Mouse (Mus musculus) MEL (cell line): ENCODE results near the gene Acmsd. TPM values are rescaled to one million over a fixed set of nuclear protein-coding genes. Genes with fewer than 3 reads are reported as not detected.

Experiments
- DNase-seq: peaks from one replicate; pipeline ENCODE4 v3.0.0; 2011; ENCODE audit warnings: low read depth, low spot score
- H3K27ac ChIP-seq: 2 replicates; pipeline ENCODE4 v1.5.1; 2012; ENCODE audit warnings: low read depth, mild to moderate bottlenecking, control low read depth, low read length, moderate library complexity; ENCODE audit not compliant: control insufficient read depth
- H3K27me3 ChIP-seq, 2 experiments: fragments of 150-350 bp in 1 of 2; sonication (generic) in 1 of 2; 2 replicates each; pipeline ENCODE4 v1.6.1; 2012; ENCODE audit warnings: low read length in 2 of 2, mild to moderate bottlenecking in 2 of 2, improper control_type of control experiment in 1 of 2, moderate library complexity in 1 of 2; ENCODE audit not compliant: insufficient read depth in 2 of 2, control insufficient read depth in 1 of 2
- H3K36me3 ChIP-seq, 2 experiments: 2 replicates each; pipeline ENCODE4 v1.6.1; 2012 to 2014; ENCODE audit warnings: low read length in 2 of 2, improper control_type of control experiment in 1 of 2, inconsistent platforms in 1 of 2, mild to moderate bottlenecking in 1 of 2; ENCODE audit not compliant: insufficient read depth in 2 of 2, control insufficient read depth in 1 of 2
- H3K4me1 ChIP-seq, 2 experiments: fragments of 150-350 bp in 1 of 2; sonication (generic) in 1 of 2; 2 replicates each; pipeline ENCODE4 v1.6.1; 2012; ENCODE audit warnings: low read length in 2 of 2, improper control_type of control experiment in 1 of 2, mild to moderate bottlenecking in 1 of 2; ENCODE audit not compliant: insufficient read depth in 2 of 2, control insufficient read depth in 1 of 2
- H3K4me3 ChIP-seq, 2 experiments: fragments of 150-350 bp in 1 of 2; sonication (generic) in 1 of 2; 2 replicates each; pipeline ENCODE4 v1.5.1; 2012; ENCODE audit warnings: low read depth in 2 of 2, low read length in 2 of 2, mild to moderate bottlenecking in 2 of 2, moderate library complexity in 2 of 2, control low read depth in 1 of 2, improper control_type of control experiment in 1 of 2; ENCODE audit not compliant: control insufficient read depth in 1 of 2, insufficient read depth in 1 of 2
- H3K79me2 ChIP-seq: 2 replicates; pipeline ENCODE4 v1.6.1; 2012; ENCODE audit warnings: mild to moderate bottlenecking, low read length, moderate library complexity; ENCODE audit not compliant: control insufficient read depth, poor library complexity, insufficient read depth
- H3K9ac ChIP-seq: 2 replicates; pipeline ENCODE4 v1.6.1; 2012; ENCODE audit warnings: low read depth, mild to moderate bottlenecking, control low read depth, low read length, moderate library complexity; ENCODE audit not compliant: control insufficient read depth, poor library complexity, severe bottlenecking
- H3K9me3 ChIP-seq: fragments of 150-350 bp; sonication (generic); replicated peaks from 2 replicates; pipeline ENCODE4 v1.6.1; 2012; ENCODE audit warnings: mild to moderate bottlenecking, low read length, improper control_type of control experiment, moderate library complexity; ENCODE audit not compliant: insufficient read depth
- CHD1 ChIP-seq: IDR thresholded peaks from 2 replicates; pipeline ENCODE4 v1.6.1; 2012; ENCODE audit warnings: low read depth, mild to moderate bottlenecking, inconsistent platforms, low read length, improper control_type of control experiment
- CTCF ChIP-seq, 3 experiments: IDR thresholded peaks in 2 of 3; conservative IDR thresholded peaks in 1 of 3; 2 replicates each; pipeline ENCODE4 v1.5.1; 2011 to 2012; ENCODE audit warnings: low read length in 3 of 3, low read depth in 2 of 3, mild to moderate bottlenecking in 2 of 3, improper control_type of control experiment in 1 of 3, inconsistent platforms in 1 of 3, mixed read lengths in 1 of 3, moderate library complexity in 1 of 3; ENCODE audit not compliant: control insufficient read depth in 1 of 3, insufficient read depth in 1 of 3, poor library complexity in 1 of 3, severe bottlenecking in 1 of 3
- E2F4 ChIP-seq: IDR thresholded peaks from 2 replicates; pipeline ENCODE4 v1.6.1; 2011; ENCODE audit warnings: low read depth, low read length, improper control_type of control experiment, borderline replicate concordance
- ELF1 ChIP-seq: IDR thresholded peaks from 2 replicates; pipeline ENCODE4 v1.6.1; 2014; ENCODE audit warnings: low read depth, mild to moderate bottlenecking, inconsistent platforms, low read length, improper control_type of control experiment, moderate library complexity
- EP300 ChIP-seq, 2 experiments: IDR thresholded peaks; 2 replicates each; pipeline ENCODE4 v1.6.1; 2011; ENCODE audit warnings: improper control_type of control experiment in 2 of 2, low read length in 2 of 2, low read depth in 1 of 2, mild to moderate bottlenecking in 1 of 2
- GABPA ChIP-seq: IDR thresholded peaks from 2 replicates; pipeline ENCODE4 v1.6.1; 2012; ENCODE audit warnings: low read depth, mild to moderate bottlenecking, inconsistent platforms, low read length, improper control_type of control experiment, moderate library complexity
- JUND ChIP-seq: IDR thresholded peaks from 2 replicates; pipeline ENCODE4 v1.6.1; 2011; ENCODE audit warnings: low read depth, mild to moderate bottlenecking, improper control_type of control experiment, low read length
- KAT2A ChIP-seq: conservative IDR thresholded peaks from 2 replicates; pipeline ENCODE4 v1.6.1; 2012; ENCODE audit warnings: low read depth, low read length, improper control_type of control experiment, inconsistent platforms
- MAZ ChIP-seq: IDR thresholded peaks from 2 replicates; pipeline ENCODE4 v1.6.1; 2012; ENCODE audit warnings: low read depth, mild to moderate bottlenecking, inconsistent platforms, low read length, improper control_type of control experiment
- MEF2A ChIP-seq: IDR thresholded peaks from 2 replicates; pipeline ENCODE4 v1.6.1; 2014; ENCODE audit warnings: low read depth, mild to moderate bottlenecking, inconsistent platforms, low read length, improper control_type of control experiment; ENCODE audit not compliant: poor library complexity, insufficient replicate concordance, severe bottlenecking; ENCODE audit errors: extremely low read depth
- MXI1 ChIP-seq: IDR thresholded peaks from 2 replicates; pipeline ENCODE4 v1.6.1; 2011; ENCODE audit warnings: mild to moderate bottlenecking, low read depth, low read length, improper control_type of control experiment
- MYB ChIP-seq: IDR thresholded peaks from 2 replicates; pipeline ENCODE4 v1.6.1; 2011; ENCODE audit warnings: mild to moderate bottlenecking, low read depth, low read length, improper control_type of control experiment
- MYC ChIP-seq: IDR thresholded peaks from 2 replicates; pipeline ENCODE4 v1.6.1; 2011; ENCODE audit warnings: low read depth, mild to moderate bottlenecking, low read length, improper control_type of control experiment, moderate library complexity
- NELFE ChIP-seq: IDR thresholded peaks from 2 replicates; pipeline ENCODE4 v1.6.1; 2011; ENCODE audit warnings: low read depth, low read length, improper control_type of control experiment
- POLR2A ChIP-seq, 2 experiments: IDR thresholded peaks; 2 replicates each; pipeline ENCODE4 v1.6.1; 2011 to 2012; ENCODE audit warnings: low read length in 2 of 2, mild to moderate bottlenecking in 2 of 2, control low read depth in 1 of 2, improper control_type of control experiment in 1 of 2, low read depth in 1 of 2, moderate library complexity in 1 of 2; ENCODE audit not compliant: control insufficient read depth in 1 of 2, insufficient read depth in 1 of 2, poor library complexity in 1 of 2
- SMC3 ChIP-seq: IDR thresholded peaks from 2 replicates; pipeline ENCODE4 v1.6.1; 2011; ENCODE audit warnings: low read depth, low read length, improper control_type of control experiment
- TAL1 ChIP-seq: IDR thresholded peaks from 2 replicates; pipeline ENCODE4 v1.6.1; 2012; ENCODE audit warnings: mild to moderate bottlenecking, inconsistent platforms, low read length, moderate library complexity, mixed read lengths
- TBP ChIP-seq: IDR thresholded peaks from 2 replicates; pipeline ENCODE4 v1.8.0; 2011; ENCODE audit warnings: low read depth, low read length, improper control_type of control experiment
- USF1 ChIP-seq: IDR thresholded peaks from 2 replicates; pipeline ENCODE4 v1.6.1; 2014; ENCODE audit warnings: low read depth, mild to moderate bottlenecking, inconsistent platforms, low read length, improper control_type of control experiment, moderate library complexity
- ZMIZ1 ChIP-seq: IDR thresholded peaks from 2 replicates; pipeline ENCODE4 v1.6.1; 2012; ENCODE audit warnings: low read depth, mild to moderate bottlenecking, inconsistent platforms, low read length, improper control_type of control experiment, moderate library complexity
- polyA plus RNA-seq, 2 experiments: library from polyadenylated mRNA; stranded (reverse) in 1 of 2; unstranded in 1 of 2; fragments of >175 nt in 1 of 2; fragments of >200 nt in 1 of 2; gene quantifications; 2 replicates each; pipeline versions ENCODE4 v1.2.1 to v1.2.4; 2012; ENCODE audit warnings: low replicate concordance in 2 of 2, low read depth in 1 of 2; ENCODE audit not compliant: insufficient read length in 2 of 2, insufficient read depth in 1 of 2, missing spikeins in 1 of 2
- total RNA-seq: library from RNA; depleted of rRNA; stranded (reverse); fragments of 300-350 nt; gene quantifications from 2 replicates; pipeline ENCODE4 v1.2.3, GENCODE M21; 2012

Gene Acmsd
- total and polyA plus RNA-seq, 3 experiments = 4.3 to 4.4 TPM; not detected in 1

GRCm38 (mm10) chr1:127731086-127731485 lies 1.9 kb downstream of the Acmsd start:
- no peak for TF ChIP-seq NELFE
- TF ChIP-seq KAT2A = no peak
- TF ChIP-seq TBP = no peak
- TF ChIP-seq ZMIZ1 = no peak
- no peak for TF ChIP-seq CTCF (IDR thresholded peaks at IDR 0.05 in 2 of 3, conservative IDR thresholded peaks at IDR 0.05 in 1 of 3; ENCODE audit: control insufficient read depth in 1 of 3, insufficient read depth in 1 of 3, low read depth in 2 of 3, low read length in 3 of 3, poor library complexity in 1 of 3, severe bottlenecking in 1 of 3)
- TF ChIP-seq ELF1 = no peak
- no peak for TF ChIP-seq E2F4
- TF ChIP-seq GABPA = no peak
- no peak for TF ChIP-seq MAZ
- TF ChIP-seq SMC3 = no peak
- TF ChIP-seq USF1 = no peak
- TF ChIP-seq MYB = no peak
- TF ChIP-seq MYC = no peak
- TF ChIP-seq JUND = no peak
- TF ChIP-seq POLR2A (IDR thresholded peaks at IDR 0.05; ENCODE audit: control insufficient read depth in 1 of 2, insufficient read depth in 1 of 2, low read depth in 1 of 2, low read length in 2 of 2, poor library complexity in 1 of 2) = no peak
- no peak for TF ChIP-seq CHD1
- no peak for TF ChIP-seq MEF2A
- H3K4me3 ChIP-seq = no peak overlapping the region
- H3K27ac ChIP-seq = no peak overlapping the region
- H3K9me3 ChIP-seq = no peaks in the 10 kb centered on the region
- H3K27me3 ChIP-seq = no peaks in the 10 kb centered on the region
- H3K79me2 ChIP-seq = no peaks in the 10 kb centered on the region
- DNase-seq = no peak
- no peak overlapping the region for H3K9ac ChIP-seq
- no peaks in the 10 kb centered on the region for H3K4me1 ChIP-seq
- no peaks in the 10 kb centered on the region for H3K36me3 ChIP-seq

- Histone ChIP-seq H3K4me1 (no peaks in the 10 kb centered on the region), H3K27ac (no peak overlapping the region), H3K27me3 (no peaks in the 10 kb centered on the region), H3K36me3 (no peaks in the 10 kb centered on the region), H3K4me3 (no peak overlapping the region), H3K9ac (no peak overlapping the region), H3K79me2 (no peaks in the 10 kb centered on the region), H3K9me3 (no peaks in the 10 kb centered on the region)
- no peak for TF ChIP-seq MXI1
- no peak for TF ChIP-seq EP300 (IDR thresholded peaks at IDR 0.05; ENCODE audit: low read depth in 1 of 2, low read length in 2 of 2)
- no peak for TF ChIP-seq KAT2A
- no peak for TF ChIP-seq TBP
- TF ChIP-seq CHD1 = no peak
- no peak for TF ChIP-seq TAL1
- no peak for TF ChIP-seq MYC
- no peak for DNase-seq
Observed at GRCm38 (mm10) chr1:127732435-127732834, 3.2 kb downstream of the Acmsd start.
